Mouse (Mus musculus) limb, embryonic 14.5 days (tissue): ENCODE results near the gene Rfc1. TPM values are rescaled to one million over a fixed set of nuclear protein-coding genes. Genes with fewer than 3 reads are reported as not detected.

Source experiments
- ATAC-seq: fragments of 200-750 bp; cut with Nextera tagmentation; 2 replicates; pipeline ENCODE4 v1.8.0; 2017; ENCODE audit warnings: low read depth, moderate number of reproducible peaks, moderate TSS enrichment; ENCODE audit not compliant: low FRiP score
- DNase-seq: peaks from one replicate; pipeline ENCODE4 v3.0.0-alpha.2; 2015; ENCODE audit warnings: low spot score
- H3K27ac ChIP-seq: fragments of 300-500 bp; sonication (generic); replicated peaks from 2 replicates; pipeline ENCODE4 v1.5.1; 2014; ENCODE audit warnings: low read depth, mild to moderate bottlenecking, low read length, moderate library complexity, mixed read lengths
- H3K27me3 ChIP-seq: fragments of 300-500 bp; sonication (generic); 2 replicates; pipeline ENCODE4 v1.6.1; 2014; ENCODE audit warnings: low read length, mixed read lengths; ENCODE audit not compliant: control insufficient read depth, insufficient read depth
- H3K36me3 ChIP-seq: fragments of 300-500 bp; sonication (generic); 2 replicates; pipeline ENCODE4 v1.6.1; 2014; ENCODE audit warnings: mild to moderate bottlenecking, low read length, moderate library complexity, mixed read lengths; ENCODE audit not compliant: control insufficient read depth, insufficient read depth
- H3K4me1 ChIP-seq: fragments of 300-500 bp; sonication (generic); 2 replicates; pipeline ENCODE4 v1.6.1; 2014; ENCODE audit warnings: antibody characterized with exemption, low read length, mixed read lengths; ENCODE audit not compliant: control insufficient read depth, insufficient read depth
- H3K4me2 ChIP-seq: fragments of 300-500 bp; sonication (generic); replicated peaks from 2 replicates; pipeline ENCODE4 v1.6.1; 2014; ENCODE audit warnings: low read depth, mild to moderate bottlenecking, low read length, moderate library complexity; ENCODE audit not compliant: severe bottlenecking
- H3K4me3 ChIP-seq: fragments of 300-500 bp; sonication (generic); replicated peaks from 2 replicates; pipeline ENCODE4 v1.5.1; 2014; ENCODE audit warnings: low read length
- H3K9ac ChIP-seq: fragments of 300-500 bp; sonication (generic); 2 replicates; pipeline ENCODE4 v1.6.1; 2014; ENCODE audit warnings: mild to moderate bottlenecking, low read depth, low read length, moderate library complexity; ENCODE audit not compliant: severe bottlenecking
- H3K9me3 ChIP-seq: fragments of 300-500 bp; sonication (generic); 2 replicates; pipeline ENCODE4 v1.6.1; 2016; ENCODE audit warnings: low read length; ENCODE audit not compliant: control insufficient read depth
- POLR2A ChIP-seq: fragments of 200-500 bp; IDR thresholded peaks from 2 replicates; pipeline ENCODE4 v1.8.0; 2012; ENCODE audit warnings: inconsistent platforms, mild to moderate bottlenecking, moderate library complexity, borderline replicate concordance; ENCODE audit not compliant: insufficient read depth, insufficient read length; ENCODE audit errors: extremely low read depth
- WGBS: fragments of 180-500 bp; shearing (Covaris S2); extraction: QIAGEN DNeasy Blood & Tissue Kit; methylation state at CpG from one replicate; pipeline ENCODE4 v1.1.7; 2014; 5-methylcytosine and 5-hydroxymethylcytosine counted together
- polyA plus RNA-seq, 2 experiments: library from polyadenylated mRNA; depleted of rRNA in 1 of 2; stranded (reverse) in 1 of 2; unstranded in 1 of 2; fragments of >200 nt; fragmentation: Nextera tagmentation in 1 of 2; extraction: Ambion mirVana in 1 of 2; gene quantifications; 2 replicates each; pipeline versions ENCODE4 v1.2.1 to v1.2.3; 2012 to 2014

Gene Rfc1
- polyA plus RNA-seq, 2 experiments = 50.1 to 92.1 TPM

DNA sequence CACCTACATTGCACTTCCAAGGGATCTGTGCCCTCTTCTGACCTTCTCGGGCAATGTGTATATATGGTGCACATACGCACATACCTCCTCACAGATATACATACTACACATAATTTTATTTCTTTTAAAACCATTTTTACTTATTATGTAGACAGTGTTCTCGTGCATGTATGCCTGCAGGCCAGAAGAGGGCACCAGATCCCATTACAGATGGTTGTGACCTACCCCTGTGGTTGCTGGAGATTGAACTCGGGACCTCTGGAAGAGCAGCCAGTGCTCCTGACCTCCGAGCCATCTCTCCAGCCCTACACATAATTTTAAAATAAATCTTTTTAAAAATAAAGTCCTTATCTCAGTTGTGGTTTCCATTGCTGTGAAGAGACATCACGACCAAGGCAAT lies 2.9 kb upstream of the Rfc1 start:
- TF ChIP-seq POLR2A = no peak
- WGBS = 83% methylated on average over 6 of the region's 6 CpGs
- Histone ChIP-seq H3K27me3 (no peaks in the 10 kb centered on the region), H3K9me3 (no peaks in the 10 kb centered on the region), H3K4me1 (no peaks in the 10 kb centered on the region; the same call in 1 of the 2 replicates), H3K9ac (no peak overlapping the region), H3K4me2 (no peak overlapping the region), H3K27ac (no peak overlapping the region), H3K36me3 (no peaks in the 10 kb centered on the region), H3K4me3 (no peak overlapping the region)
- ATAC-seq (no peak), DNase-seq (no peak)

- no peaks in the 10 kb centered on the region for H3K36me3 ChIP-seq
- H3K4me1 ChIP-seq = no peaks in the 10 kb centered on the region; the same call in 1 of the 2 replicates
- no peak for TF ChIP-seq POLR2A
- no peak overlapping the region for H3K27ac ChIP-seq
- no peaks in the 10 kb centered on the region for H3K9me3 ChIP-seq
- 30% methylated on average over 4 of the region's 4 CpGs for WGBS
- ATAC-seq (peak; percentile 16; the same call in 1 of the 2 replicates), DNase-seq (no peak)
- no peaks in the 10 kb centered on the region for H3K27me3 ChIP-seq
- H3K4me3 ChIP-seq = peak overlapping the region; percentile 83
- 0 out of 2 replicates have a peak overlapping the region, but pooled peaks have one; percentile 94 for H3K9ac ChIP-seq
- peak overlapping the region; percentile 57 for H3K4me2 ChIP-seq
These were observed 545 bp upstream of the Rfc1 start for GRCm38 (mm10) chr5:65336075-65336355.

DNA sequence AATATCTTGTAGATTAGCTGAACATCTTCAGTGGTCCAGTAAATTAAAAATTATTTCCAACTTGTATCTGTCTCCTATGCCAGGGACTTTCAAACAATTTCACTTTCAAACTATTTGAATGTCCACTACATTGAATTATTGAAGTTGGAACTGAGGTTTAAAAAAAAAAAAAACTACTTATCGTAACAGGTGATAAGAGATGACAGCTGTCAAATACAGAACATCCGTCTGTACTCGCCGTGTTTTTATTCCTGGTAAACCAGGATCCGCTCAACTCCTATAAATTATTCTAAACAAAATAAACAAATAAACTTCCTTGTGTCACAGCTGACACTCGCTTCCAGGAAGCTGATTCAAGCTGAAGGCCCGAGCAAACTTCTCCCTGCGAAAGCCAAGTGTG lies 682 bp downstream of the Rfc1 start:
- Histone ChIP-seq H3K27me3 (no peaks in the 10 kb centered on the region), H3K9me3 (no peaks in the 10 kb centered on the region), H3K4me3 (peak overlapping the region; percentile 83), H3K4me1 (no peaks in the 10 kb centered on the region; the same call in 1 of the 2 replicates), H3K9ac (peak overlapping the region; percentile 94), H3K36me3 (no peaks in the 10 kb centered on the region), H3K27ac (peak overlapping the region; percentile 89), H3K4me2 (peak overlapping the region; percentile 57)
- 11% methylated on average over 8 of the region's 8 CpGs for WGBS
- ATAC-seq (no peak), DNase-seq (no peak)
- TF ChIP-seq POLR2A = no peak

GRCm38 (mm10) chr5:65329971-65330370 lies 5.5 kb downstream of the Rfc1 start:
- no peak for TF ChIP-seq POLR2A
- Histone ChIP-seq H3K27me3 (no peaks in the 10 kb centered on the region), H3K27ac (no peak overlapping the region), H3K4me2 (no peak overlapping the region), H3K9me3 (no peaks in the 10 kb centered on the region), H3K4me3 (no peak overlapping the region), H3K9ac (no peak overlapping the region), H3K36me3 (no peaks in the 10 kb centered on the region), H3K4me1 (no peaks in the 10 kb centered on the region; the same call in 1 of the 2 replicates)
- ATAC-seq (no peak), DNase-seq (no peak)
- WGBS = 85% methylated on average over 3 of the region's 3 CpGs

DNA sequence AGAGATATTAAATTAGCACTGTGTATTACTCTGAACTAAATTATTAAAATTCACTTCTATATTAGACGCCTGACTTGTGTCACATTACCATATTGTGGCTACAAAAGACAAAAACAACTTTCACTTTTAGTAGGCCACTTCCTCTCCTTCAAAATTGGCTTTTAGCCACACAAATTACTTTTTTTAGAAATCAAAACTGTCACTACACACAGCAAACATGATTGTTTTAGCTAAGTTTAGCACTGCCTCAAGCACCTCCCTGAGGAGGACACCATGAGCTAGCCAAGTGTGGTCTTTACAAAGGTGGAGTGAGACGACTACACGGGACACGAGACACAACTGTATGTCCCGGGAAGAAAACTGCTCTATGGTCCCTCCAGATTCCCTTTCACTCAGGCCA lies 9.3 kb downstream of the Rfc1 start:
- WGBS = 87% methylated on average over 5 of the region's 5 CpGs
- Histone ChIP-seq H3K4me2 (no peak overlapping the region), H3K27ac (no peak overlapping the region), H3K27me3 (no peaks in the 10 kb centered on the region), H3K9ac (no peak overlapping the region), H3K4me3 (no peak overlapping the region), H3K36me3 (no peaks in the 10 kb centered on the region), H3K9me3 (no peaks in the 10 kb centered on the region), H3K4me1 (no peaks in the 10 kb centered on the region)
- TF ChIP-seq POLR2A = no peak
- ATAC-seq = no peak
- DNase-seq = no peak
